Mouse (Mus musculus): ENCODE data around the gene Mgp.

The Mgp gene

DNA sequence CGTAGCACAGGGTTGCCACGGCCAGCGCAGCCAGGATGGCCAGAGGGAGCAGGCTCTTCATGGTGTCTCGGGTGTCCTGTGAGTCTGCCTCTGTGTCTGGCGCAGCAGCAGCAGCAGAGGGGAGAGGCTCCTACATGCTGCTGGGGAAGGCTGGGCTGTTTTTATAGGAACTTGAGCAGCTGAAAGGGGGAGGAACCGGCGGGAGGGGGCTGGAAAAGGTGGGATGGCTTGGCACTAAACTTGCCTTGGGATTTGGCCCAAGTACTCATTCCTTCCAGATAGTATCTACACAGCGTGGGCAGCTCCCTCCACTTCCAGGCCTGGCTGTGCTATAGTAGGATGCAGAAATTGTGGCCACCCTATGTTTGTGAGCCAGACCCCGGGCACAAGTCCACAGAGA, at the start of gene Mgp:
Gene Mgp, minus strand, starts transcription at position 154 of the 400 bp plus-strand sequence.
- DNase-seq (ENCODE audit: extremely low spot score, low spot score): no peak

DNA sequence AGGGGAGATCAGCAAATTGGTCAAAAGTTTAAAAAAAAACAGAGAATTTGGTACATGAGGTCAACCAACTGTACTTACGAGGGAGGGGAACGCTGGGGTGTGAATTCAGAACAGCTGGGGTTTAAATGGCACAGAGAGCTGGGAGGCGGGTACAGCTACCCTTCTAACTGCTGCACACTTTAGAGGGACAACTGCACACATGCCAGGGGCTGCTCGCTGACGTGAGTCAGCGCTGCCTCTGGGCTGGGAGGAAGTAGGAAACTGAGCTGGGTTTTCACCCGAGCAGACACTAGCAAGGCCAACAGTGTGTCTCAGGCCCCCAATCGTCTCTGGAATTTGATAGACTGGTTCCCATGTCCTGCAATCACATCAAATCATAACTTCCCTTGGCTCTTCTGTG, 49.4 kb upstream of the Mgp start:
- DNase-seq (ENCODE audit: extremely low spot score, low spot score): no peak

DNA sequence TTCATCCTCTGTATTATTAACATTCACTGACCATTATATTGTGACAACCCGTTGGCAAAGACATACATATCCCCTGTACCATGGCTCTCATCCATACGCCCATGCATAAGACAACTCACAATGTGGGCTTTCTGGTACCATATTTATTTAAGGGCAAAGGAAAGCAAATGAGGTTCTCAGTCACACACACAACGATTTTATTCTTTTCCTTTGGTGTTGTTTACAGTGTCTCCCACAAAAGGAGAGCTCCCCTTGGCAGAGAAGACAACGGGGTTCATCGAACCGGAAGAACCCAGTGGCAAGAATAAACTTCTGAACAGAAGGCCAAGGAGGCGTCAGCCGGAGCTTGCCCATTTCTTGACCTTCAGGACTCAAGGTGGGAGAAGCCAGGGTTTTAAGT, 47.9 kb upstream of the Mgp start, which contains the start of gene Pde6h:
Gene Pde6h, plus strand, starts transcription at position 301 of the 400 bp plus-strand sequence.
- no peak for DNase-seq (ENCODE audit: extremely low spot score, low spot score)

- no peak for DNase-seq (ENCODE audit: extremely low spot score, low spot score)
Measured at GRCm38 (mm10) chr6:136922871-136923270, 47.2 kb upstream of the Mgp start.

- no peak for DNase-seq (ENCODE audit: extremely low spot score, low spot score)
Measured at GRCm38 (mm10) chr6:136922080-136922479, 46.5 kb upstream of the Mgp start, which contains the start of gene Erp27. TSS of gene Erp27 (minus strand) at chr6:136922180.

GRCm38 (mm10) chr6:136921601-136922000, 46.0 kb upstream of the Mgp start:
- DNase-seq (ENCODE audit: extremely low spot score, low spot score): no peak

DNA sequence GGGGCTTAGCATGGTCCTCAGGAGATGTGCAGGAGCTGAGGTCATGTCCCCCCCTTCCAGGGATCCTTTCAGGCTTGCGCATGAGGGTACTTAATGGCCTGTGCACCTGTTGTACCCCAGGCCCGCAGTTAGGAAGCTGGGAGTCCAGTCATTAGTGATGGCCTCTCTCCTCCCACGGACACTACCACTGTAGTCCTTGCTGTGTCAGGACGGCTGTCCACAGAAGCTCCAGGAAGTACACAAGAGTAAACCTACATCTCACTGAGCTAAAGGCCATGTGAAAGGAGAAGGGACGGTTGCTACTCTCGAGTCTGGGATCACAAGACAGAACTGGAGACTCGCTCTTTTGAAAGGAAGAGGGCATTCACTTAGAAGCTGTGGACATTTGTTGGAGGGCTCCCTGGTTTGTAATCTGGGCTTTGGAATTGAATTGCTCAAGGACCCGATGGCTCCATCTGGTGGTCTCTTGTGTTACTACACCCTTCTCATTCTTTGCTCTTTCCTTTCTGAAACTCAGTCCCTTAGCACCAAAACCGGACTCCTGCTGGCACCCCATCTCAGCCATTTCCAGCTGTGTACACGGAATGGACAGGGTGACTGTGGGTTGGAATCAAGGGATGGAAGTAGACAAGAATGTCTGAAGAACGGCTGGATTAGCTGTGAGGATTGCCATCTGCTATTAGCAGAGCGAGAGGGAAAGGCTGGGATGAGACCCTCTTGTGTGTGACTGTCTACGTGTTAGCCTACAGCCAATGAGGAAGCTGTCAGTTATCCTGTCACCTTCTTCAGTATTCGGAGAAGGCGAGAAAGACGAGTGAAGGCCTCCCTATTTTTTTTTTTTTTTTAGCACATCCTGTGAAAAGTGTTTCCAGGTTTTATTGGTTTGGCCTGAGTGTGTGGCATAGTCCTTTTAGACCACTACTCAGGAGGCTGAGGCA, 45.0 kb upstream of the Mgp start:
- peak; percentile 65 for DNase-seq (ENCODE audit: extremely low spot score, low spot score)

DNA sequence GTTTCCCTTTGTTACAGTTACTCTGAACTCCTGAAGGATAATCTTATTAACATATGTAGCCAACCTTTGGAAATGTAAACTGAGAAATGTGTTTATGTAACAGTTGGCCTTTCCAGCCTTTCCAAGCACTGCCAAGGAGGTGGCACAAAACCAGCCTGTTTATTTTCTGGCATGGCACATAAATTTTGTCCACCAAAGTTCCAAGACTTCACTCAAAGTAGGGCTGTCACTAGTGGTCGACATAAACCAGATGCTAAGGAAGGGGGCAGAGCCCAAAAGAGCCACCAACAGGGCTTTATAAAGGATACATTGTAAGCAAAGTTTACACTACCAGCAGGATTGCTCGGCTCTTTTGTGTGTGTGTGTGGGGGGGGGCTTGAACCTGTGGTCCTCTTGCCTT, 42.3 kb upstream of the Mgp start:
- DNase-seq (ENCODE audit: extremely low spot score, low spot score): no peak

DNA sequence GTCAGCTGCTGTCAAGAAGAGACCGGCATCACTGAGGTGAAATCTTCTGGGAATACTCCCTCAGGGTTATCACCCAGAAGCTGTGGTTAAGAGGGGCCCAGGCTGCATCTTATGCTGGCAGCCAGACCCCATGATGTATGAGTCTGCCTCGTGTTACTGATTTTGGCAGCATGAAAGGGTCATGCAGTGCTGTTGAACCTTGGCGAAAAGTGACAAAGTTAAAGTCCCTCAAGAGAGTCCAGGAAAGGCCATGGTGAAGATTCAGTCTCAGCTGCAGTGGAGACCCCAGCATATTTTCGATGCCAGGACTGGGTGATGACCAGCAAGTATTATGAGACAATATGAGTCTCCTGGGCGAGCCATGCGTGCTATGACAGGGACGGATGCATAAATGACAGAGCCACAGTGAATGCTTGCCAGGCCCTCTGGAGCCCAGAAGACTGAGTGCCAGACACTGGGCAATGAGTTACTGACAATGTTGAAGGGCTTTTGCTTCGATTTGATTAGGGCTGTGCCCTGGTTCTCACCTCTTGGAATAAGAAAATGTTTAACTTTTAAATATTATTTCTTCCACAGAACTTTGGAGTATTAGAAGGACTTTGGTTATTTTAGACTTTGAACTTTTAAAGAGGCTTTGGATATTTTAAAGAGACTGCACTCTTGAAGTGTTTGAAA, 40.2 kb upstream of the Mgp start:
- no peak for DNase-seq (ENCODE audit: extremely low spot score, low spot score)

DNA sequence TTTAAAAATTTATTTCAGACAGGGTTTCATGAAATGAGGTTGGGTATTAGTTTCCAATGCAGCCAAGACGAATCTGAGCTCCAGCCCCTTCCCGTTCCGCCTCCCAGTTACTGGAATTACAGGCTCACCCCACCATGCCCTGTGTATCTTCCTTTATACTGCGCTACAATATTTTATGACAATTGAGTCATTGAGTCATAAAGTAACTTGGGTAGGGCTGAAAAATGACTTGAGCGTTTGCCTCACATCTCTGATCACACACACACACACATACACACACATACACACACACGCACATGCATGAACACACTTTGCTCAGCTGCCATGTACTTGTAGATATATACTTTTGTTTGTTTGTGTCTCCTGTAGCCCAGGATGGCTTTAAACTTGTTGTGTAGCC, 38.6 kb upstream of the Mgp start:
- DNase-seq (ENCODE audit: extremely low spot score, low spot score): no peak

DNA sequence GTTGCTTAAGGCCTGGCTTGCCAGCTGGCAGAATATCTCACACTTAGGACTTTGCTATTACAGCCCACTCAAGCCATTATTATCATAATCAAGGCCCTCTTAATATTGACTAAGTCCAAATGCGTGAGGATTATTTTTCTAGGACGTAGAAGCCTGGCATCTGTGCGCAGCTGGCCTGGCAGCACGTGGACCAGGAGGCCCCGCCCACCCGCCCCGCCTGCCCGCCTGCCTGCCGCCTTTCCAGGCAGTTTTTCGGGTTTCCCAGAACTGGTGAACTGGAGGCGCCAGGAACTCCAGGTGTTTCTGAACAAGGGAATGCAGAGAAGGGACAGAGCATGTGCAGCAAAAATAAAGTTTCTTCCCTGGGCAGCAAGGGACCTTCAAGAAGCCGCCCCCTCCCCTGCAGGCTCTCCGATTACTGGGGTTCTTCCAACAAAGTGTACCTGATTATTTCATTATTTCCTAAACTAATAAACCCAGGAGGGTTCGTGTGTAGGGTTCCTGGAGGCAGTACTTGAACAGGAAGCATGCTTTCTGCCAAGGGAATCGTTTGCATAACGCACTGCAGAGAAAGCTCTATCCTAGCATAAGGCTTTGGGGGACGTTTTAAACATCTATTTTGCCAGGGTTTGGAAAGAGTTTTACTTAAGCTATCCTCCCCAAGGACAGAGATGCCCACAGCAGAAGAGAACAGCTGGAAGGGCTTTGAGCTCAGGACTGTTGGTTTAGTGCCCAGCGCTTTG, 37.9 kb upstream of the Mgp start:
- DNase-seq (ENCODE audit: extremely low spot score, low spot score): peak; percentile 38

DNA sequence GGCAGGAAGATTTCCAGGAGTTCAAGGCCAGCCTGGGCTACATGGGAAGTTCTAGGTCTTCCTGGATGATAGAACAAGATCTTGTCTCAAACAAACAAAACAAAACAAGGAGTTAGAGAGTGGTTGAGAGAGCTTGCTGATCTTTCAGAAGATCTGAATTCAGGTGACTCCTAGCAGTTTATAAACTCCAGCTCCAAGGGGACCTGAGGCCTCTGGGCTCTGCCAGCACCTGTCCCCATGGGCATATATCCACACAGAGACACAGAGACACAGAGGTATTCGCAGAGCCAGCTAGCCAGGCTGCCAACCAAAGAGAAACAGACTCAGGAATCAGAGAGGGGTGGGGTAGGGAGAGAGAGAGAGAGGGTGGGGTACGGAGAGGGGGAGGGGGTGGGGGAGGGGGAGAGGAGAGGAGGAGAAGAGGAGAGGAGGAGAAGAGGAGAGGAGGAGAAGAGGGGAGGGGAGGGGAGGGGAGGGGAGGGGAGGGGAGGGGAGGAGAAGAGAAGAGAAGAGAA, 37.2 kb upstream of the Mgp start:
- DNase-seq (ENCODE audit: extremely low spot score, low spot score): no peak

DNA sequence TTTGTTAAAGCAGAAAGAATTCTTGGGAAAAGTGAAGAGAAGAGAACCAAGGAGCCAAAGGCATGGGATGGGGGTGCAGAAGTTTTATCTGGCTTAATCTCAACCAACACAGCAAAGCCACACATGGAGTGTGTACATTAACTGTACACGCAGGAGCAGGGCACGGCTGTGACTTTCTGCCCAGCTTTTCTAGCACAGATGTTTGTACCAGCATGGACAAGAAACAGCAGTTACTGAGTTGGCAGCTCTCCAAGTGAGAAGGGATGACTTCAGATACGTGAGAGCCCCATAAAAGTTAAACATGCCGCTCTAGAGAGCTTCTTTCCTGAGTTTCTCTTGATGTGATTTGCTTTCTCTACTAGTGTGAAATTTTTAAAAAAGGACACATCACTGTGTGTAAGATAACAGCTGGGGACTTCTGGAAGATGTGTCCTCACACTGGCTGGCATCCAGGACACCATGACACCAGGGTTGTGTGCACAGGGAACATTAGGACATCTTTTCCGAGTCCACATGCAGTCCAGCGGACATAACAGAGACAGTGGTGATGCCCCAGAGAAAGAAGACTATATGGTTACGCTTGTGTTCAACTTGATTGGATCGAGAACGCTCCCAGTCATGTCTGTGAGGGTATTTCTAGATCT, 34.7 kb upstream of the Mgp start:
- no peak for DNase-seq (ENCODE audit: extremely low spot score, low spot score)

DNA sequence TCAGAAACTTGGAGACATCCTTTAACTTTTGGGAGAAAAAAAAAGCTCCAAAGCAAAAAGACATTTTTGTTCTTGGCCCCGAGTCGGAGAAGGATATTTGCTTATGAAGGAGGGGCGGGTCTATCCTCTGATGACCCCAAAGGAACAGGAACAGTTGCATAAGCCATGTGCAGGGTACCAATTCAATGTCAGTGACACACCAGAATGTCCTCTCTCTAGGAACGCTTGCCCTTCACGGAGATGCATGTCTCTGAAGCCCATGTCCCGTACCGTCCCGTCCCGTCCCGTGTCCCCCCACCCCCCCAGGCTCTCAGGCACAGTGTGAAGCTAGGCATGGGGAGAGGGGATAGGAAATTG, 31.3 kb upstream of the Mgp start:
- no peak for DNase-seq (ENCODE audit: extremely low spot score, low spot score)

DNA sequence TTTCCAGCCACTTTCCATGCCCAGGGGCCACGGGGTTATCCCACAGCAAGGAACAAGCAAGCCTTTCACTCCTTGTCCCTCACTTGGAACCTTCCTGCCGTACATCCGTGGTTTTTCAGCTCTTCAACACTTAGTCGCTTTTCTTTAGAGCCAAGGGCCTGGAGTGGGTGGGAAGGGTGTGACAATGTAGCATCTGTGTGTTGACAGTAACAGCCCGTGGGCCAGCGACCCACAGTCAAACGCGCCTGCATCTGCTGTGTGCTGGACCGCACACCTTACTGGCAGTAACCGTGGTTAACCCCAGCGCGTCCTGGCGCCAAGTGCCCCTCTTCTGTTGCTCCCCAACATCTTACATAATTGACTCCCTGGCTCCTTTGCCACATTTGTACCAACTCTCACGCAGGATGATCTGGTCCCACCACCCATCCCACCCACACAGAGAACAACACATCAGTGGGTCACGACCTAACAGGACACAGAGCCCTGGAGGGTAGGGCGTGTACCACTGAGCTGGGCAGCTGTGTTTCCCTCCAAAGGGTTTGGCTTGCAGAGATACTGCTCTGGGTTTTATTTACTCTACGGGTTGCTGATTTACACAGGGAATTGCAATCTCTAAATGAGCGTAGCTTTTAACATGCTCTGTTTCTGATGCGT, 30.8 kb upstream of the Mgp start:
- DNase-seq (ENCODE audit: extremely low spot score, low spot score): no peak

DNA sequence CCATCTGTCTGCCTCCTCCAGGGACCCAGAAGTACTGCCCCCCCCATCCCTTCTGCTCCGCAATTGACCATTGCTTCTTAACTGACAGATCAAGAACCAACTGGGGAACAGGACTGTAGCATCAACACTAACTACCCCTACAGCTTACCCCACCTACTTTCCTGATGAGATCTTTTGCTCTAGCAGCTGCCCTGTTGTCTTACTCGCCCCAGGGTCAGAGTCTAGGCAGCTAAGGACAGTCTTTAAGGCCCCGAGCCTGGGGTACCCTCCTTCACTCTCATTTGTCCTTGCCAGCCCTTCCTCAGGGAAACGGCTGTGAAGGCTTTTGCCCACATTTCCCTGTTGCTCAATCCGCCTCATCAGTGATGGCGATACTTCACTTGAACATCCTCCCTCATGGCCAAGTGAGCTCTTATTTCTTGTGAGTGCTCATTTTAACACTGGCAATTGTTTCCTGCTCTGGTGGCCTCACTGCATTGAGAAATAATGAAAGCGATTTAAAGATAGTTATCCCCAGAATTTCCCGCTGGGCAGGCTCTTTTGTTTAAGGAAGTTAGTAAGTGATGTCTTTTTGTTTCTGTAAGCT, 28.4 kb upstream of the Mgp start:
- no peak for DNase-seq (ENCODE audit: extremely low spot score, low spot score)

GRCm38 (mm10) chr6:136902527-136902926, 26.9 kb upstream of the Mgp start:
- DNase-seq (ENCODE audit: extremely low spot score, low spot score): no peak

GRCm38 (mm10) chr6:136901010-136901409, 25.4 kb upstream of the Mgp start:
- no peak for DNase-seq (ENCODE audit: extremely low spot score, low spot score)

- DNase-seq (ENCODE audit: extremely low spot score, low spot score): no peak
Measured at GRCm38 (mm10) chr6:136900369-136901009, 24.9 kb upstream of the Mgp start.

DNA sequence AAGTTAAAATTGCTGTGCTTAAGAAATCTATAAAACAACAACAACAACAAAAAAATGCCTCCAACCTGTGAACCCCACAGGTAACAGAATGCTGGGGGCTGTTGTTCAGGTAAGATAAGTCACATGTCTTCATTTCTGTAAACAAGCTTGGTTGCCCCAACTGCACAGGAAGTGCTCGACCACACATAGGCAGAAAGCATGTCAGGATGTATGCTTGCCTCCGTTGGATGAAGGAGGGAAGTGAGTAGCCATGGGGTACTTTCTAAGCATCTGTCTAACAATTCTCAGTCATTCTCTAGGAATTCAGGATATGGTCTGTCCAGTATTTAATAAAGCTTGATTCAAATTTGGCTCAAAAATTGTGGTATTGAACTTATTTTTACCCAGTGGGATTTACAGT, 23.3 kb upstream of the Mgp start:
- no peak for DNase-seq (ENCODE audit: extremely low spot score, low spot score)
